Mouse (Mus musculus): ENCODE results near the gene Zp3r. TPM values are rescaled to one million over a fixed set of nuclear protein-coding genes. Genes with fewer than 3 reads are reported as not detected.

Zp3r gene
- polyA plus RNA-seq, 1 experiment from 2014 or later = not detected

GRCm38 (mm10) chr1:130596291-130596690, 33.1 kb downstream of the Zp3r start:
- Histone ChIP-seq H3K9ac (ENCODE audit: low read depth, low read length) (no peak overlapping the region), H3K27ac (ENCODE audit: low read depth, low read length) (no peak overlapping the region), H3K4me2 (no peak overlapping the region), H3K9me3 (ENCODE audit: control insufficient read depth, low read length) (no peaks in the 10 kb centered on the region), H3K4me1 (replicated peaks; ENCODE audit: control insufficient read depth, insufficient read depth, low read length) (no peaks in the 10 kb centered on the region), H3K36me3 (ENCODE audit: control insufficient read depth, insufficient read depth, low read length) (no peaks in the 10 kb centered on the region), H3K4me3 (ENCODE audit: low read depth, low read length) (no peak overlapping the region), H3K27me3 (replicated peaks; ENCODE audit: control insufficient read depth, insufficient read depth, low read length) (no peaks in the 10 kb centered on the region)
- WGBS = 85% methylated on average over 2 of the region's 2 CpGs
- DNase-seq (ENCODE audit: low spot score) (no peak), ATAC-seq (replicated peaks; ENCODE audit: low FRiP score) (no peak)

- no peaks in the 10 kb centered on the region for H3K36me3 ChIP-seq (ENCODE audit: control insufficient read depth, insufficient read depth, low read length)
- no peak overlapping the region for H3K4me3 ChIP-seq (ENCODE audit: low read depth, low read length)
- H3K4me2 ChIP-seq = no peak overlapping the region
- no peak for DNase-seq (ENCODE audit: low spot score)
- H3K27ac ChIP-seq (ENCODE audit: low read depth, low read length) = no peak overlapping the region
- H3K4me1 ChIP-seq (replicated peaks; ENCODE audit: control insufficient read depth, insufficient read depth, low read length) = no peaks in the 10 kb centered on the region
- H3K27me3 ChIP-seq (replicated peaks; ENCODE audit: control insufficient read depth, insufficient read depth, low read length) = no peaks in the 10 kb centered on the region
- no peaks in the 10 kb centered on the region for H3K9me3 ChIP-seq (ENCODE audit: control insufficient read depth, low read length)
- no peak overlapping the region for H3K9ac ChIP-seq (ENCODE audit: low read depth, low read length)
- WGBS = 80% methylated on average over 9 of the region's 9 CpGs
- no peak for ATAC-seq (replicated peaks; ENCODE audit: low FRiP score)
Measured at GRCm38 (mm10) chr1:130588659-130589058, 40.8 kb downstream of the Zp3r start.

GRCm38 (mm10) chr1:130576389-130576788, 53.0 kb downstream of the Zp3r start:
- ATAC-seq (replicated peaks; ENCODE audit: low FRiP score) = no peak

GRCm38 (mm10) chr1:130575962-130576361, 53.5 kb downstream of the Zp3r start:
- no peak for DNase-seq (ENCODE audit: low spot score)

More at GRCm38 (mm10) chr1:130576389-130576788, 53.0 kb downstream of the Zp3r start:
- no peak overlapping the region for H3K4me3 ChIP-seq (ENCODE audit: low read depth, low read length)
- H3K4me1 ChIP-seq (replicated peaks; ENCODE audit: control insufficient read depth, insufficient read depth, low read length) = no peaks in the 10 kb centered on the region
- 72% methylated on average over 4 of the region's 4 CpGs for WGBS
- H3K4me2 ChIP-seq = no peak overlapping the region
- H3K27me3 ChIP-seq (replicated peaks; ENCODE audit: control insufficient read depth, insufficient read depth, low read length) = no peaks in the 10 kb centered on the region
- no peak overlapping the region for H3K27ac ChIP-seq (ENCODE audit: low read depth, low read length)
- no peak overlapping the region for H3K9ac ChIP-seq (ENCODE audit: low read depth, low read length)
- DNase-seq (ENCODE audit: low spot score) = no peak
- no peaks in the 10 kb centered on the region for H3K36me3 ChIP-seq (ENCODE audit: control insufficient read depth, insufficient read depth, low read length)
- no peaks in the 10 kb centered on the region for H3K9me3 ChIP-seq (ENCODE audit: control insufficient read depth, low read length)

GRCm38 (mm10) chr1:130551407-130552249, 77.8 kb downstream of the Zp3r start:
- Histone ChIP-seq H3K27me3 (replicated peaks; ENCODE audit: control insufficient read depth, insufficient read depth, low read length) (no peaks in the 10 kb centered on the region), H3K9me3 (ENCODE audit: control insufficient read depth, low read length) (no peaks in the 10 kb centered on the region), H3K4me3 (ENCODE audit: low read depth, low read length) (no peak overlapping the region), H3K27ac (ENCODE audit: low read depth, low read length) (no peak overlapping the region), H3K9ac (ENCODE audit: low read depth, low read length) (no peak overlapping the region), H3K36me3 (ENCODE audit: control insufficient read depth, insufficient read depth, low read length) (no peaks in the 10 kb centered on the region), H3K4me1 (replicated peaks; ENCODE audit: control insufficient read depth, insufficient read depth, low read length) (no peaks in the 10 kb centered on the region; the same call in 1 of the 2 replicates), H3K4me2 (no peak overlapping the region)
- ATAC-seq (replicated peaks; ENCODE audit: low FRiP score) (peak; percentile 45; the same call in 1 of the 2 replicates), DNase-seq (ENCODE audit: low spot score) (no peak)
- 54% methylated on average over 5 of the region's 5 CpGs for WGBS

More at GRCm38 (mm10) chr1:130575962-130576361, 53.5 kb downstream of the Zp3r start:
- Histone ChIP-seq H3K9ac (ENCODE audit: low read depth, low read length) (no peak overlapping the region), H3K9me3 (ENCODE audit: control insufficient read depth, low read length) (no peaks in the 10 kb centered on the region), H3K27me3 (replicated peaks; ENCODE audit: control insufficient read depth, insufficient read depth, low read length) (no peaks in the 10 kb centered on the region), H3K4me1 (replicated peaks; ENCODE audit: control insufficient read depth, insufficient read depth, low read length) (no peaks in the 10 kb centered on the region), H3K4me2 (no peak overlapping the region), H3K36me3 (ENCODE audit: control insufficient read depth, insufficient read depth, low read length) (no peaks in the 10 kb centered on the region), H3K27ac (ENCODE audit: low read depth, low read length) (no peak overlapping the region), H3K4me3 (ENCODE audit: low read depth, low read length) (no peak overlapping the region)
- no peak for ATAC-seq (replicated peaks; ENCODE audit: low FRiP score)

GRCm38 (mm10) chr1:130550242-130551167, 78.9 kb downstream of the Zp3r start:
- Histone ChIP-seq H3K4me1 (replicated peaks; ENCODE audit: control insufficient read depth, insufficient read depth, low read length) (no peaks in the 10 kb centered on the region; the same call in 1 of the 2 replicates), H3K27me3 (replicated peaks; ENCODE audit: control insufficient read depth, insufficient read depth, low read length) (no peaks in the 10 kb centered on the region), H3K4me3 (ENCODE audit: low read depth, low read length) (no peak overlapping the region), H3K36me3 (ENCODE audit: control insufficient read depth, insufficient read depth, low read length) (no peaks in the 10 kb centered on the region), H3K9me3 (ENCODE audit: control insufficient read depth, low read length) (no peaks in the 10 kb centered on the region), H3K27ac (ENCODE audit: low read depth, low read length) (no peak overlapping the region), H3K4me2 (peak overlapping the region; percentile 15), H3K9ac (ENCODE audit: low read depth, low read length) (no peak overlapping the region)
- 49% methylated on average over 19 of the region's 19 CpGs for WGBS
- ATAC-seq (replicated peaks; ENCODE audit: low FRiP score) (no peak), DNase-seq (ENCODE audit: low spot score) (no peak)

- H3K4me3 ChIP-seq (ENCODE audit: low read depth, low read length) = no peak overlapping the region
- no peak overlapping the region for H3K4me2 ChIP-seq
- H3K4me1 ChIP-seq (replicated peaks; ENCODE audit: control insufficient read depth, insufficient read depth, low read length) = no peaks in the 10 kb centered on the region; the same call in 1 of the 2 replicates
- WGBS = 55% methylated on average over 6 of the region's 6 CpGs
- ATAC-seq (replicated peaks; ENCODE audit: low FRiP score) = no peak
- no peak overlapping the region for H3K9ac ChIP-seq (ENCODE audit: low read depth, low read length)
- no peaks in the 10 kb centered on the region for H3K27me3 ChIP-seq (replicated peaks; ENCODE audit: control insufficient read depth, insufficient read depth, low read length)
- H3K36me3 ChIP-seq (ENCODE audit: control insufficient read depth, insufficient read depth, low read length) = no peaks in the 10 kb centered on the region
- no peaks in the 10 kb centered on the region for H3K9me3 ChIP-seq (ENCODE audit: control insufficient read depth, low read length)
- no peak overlapping the region for H3K27ac ChIP-seq (ENCODE audit: low read depth, low read length)
- no peak for DNase-seq (ENCODE audit: low spot score)
Measured at GRCm38 (mm10) chr1:130549698-130550097, 79.7 kb downstream of the Zp3r start.

GRCm38 (mm10) chr1:130549160-130549559, 80.3 kb downstream of the Zp3r start:
- H3K9ac ChIP-seq (ENCODE audit: low read depth, low read length) = no peak overlapping the region
- no peak overlapping the region for H3K4me2 ChIP-seq
- H3K4me3 ChIP-seq (ENCODE audit: low read depth, low read length) = no peak overlapping the region
- DNase-seq (ENCODE audit: low spot score) (no peak), ATAC-seq (replicated peaks; ENCODE audit: low FRiP score) (no peak)
- no peaks in the 10 kb centered on the region; the same call in 1 of the 2 replicates for H3K4me1 ChIP-seq (replicated peaks; ENCODE audit: control insufficient read depth, insufficient read depth, low read length)
- no peaks in the 10 kb centered on the region for H3K27me3 ChIP-seq (replicated peaks; ENCODE audit: control insufficient read depth, insufficient read depth, low read length)
- no peaks in the 10 kb centered on the region for H3K9me3 ChIP-seq (ENCODE audit: control insufficient read depth, low read length)
- 59% methylated on average over 7 of the region's 7 CpGs for WGBS
- no peaks in the 10 kb centered on the region for H3K36me3 ChIP-seq (ENCODE audit: control insufficient read depth, insufficient read depth, low read length)
- no peak overlapping the region for H3K27ac ChIP-seq (ENCODE audit: low read depth, low read length)

Measured in liver, embryonic 11.5 days (tissue).